Mouse (Mus musculus): Measurements from ENCODE around the gene Fto. TPM values are rescaled to one million over a fixed set of nuclear protein-coding genes. Genes with fewer than 3 reads are reported as not detected.

Fto gene
- polyA plus RNA-seq, 2 experiments from 2014 or later: 58.0 to 63.8 TPM

DNA sequence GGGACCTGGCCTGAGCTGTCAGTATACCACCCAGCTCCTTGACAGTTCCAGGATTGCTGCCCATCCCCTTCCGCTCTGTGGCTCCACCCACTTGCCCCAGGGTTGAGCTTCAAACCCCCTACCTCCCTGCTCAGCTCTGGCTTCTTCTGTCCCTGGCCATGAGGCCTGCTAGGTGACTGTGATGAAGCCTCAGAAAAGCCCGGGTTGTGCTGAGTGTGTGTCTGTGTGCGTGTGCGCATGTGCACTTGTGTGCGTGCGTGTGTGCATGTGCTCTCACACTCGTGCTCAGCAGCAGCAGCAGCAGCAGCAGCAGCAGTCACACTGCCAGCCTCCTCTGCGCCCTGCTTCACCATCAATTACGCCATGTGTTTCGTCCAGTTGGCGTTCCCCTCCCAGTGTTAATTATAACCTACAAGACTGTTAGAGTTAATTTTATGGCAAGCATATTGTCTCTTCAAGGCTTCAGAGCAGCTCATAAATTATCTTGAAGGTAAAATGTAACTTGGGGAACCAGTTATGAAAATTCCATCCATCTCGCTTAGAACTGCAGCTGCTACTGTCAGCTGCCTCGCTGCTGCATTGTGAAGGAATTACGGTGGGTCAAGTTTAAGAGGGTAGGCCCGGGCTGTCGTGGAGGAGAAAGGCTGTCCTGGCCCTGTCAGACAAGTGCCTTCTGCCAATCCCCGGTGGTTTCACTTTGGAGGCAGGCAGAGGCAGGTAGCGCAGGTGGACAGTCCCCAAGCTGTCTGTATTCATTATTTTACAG, 219.5 kb downstream of the Fto start:
- ATAC-seq: no peak

DNA sequence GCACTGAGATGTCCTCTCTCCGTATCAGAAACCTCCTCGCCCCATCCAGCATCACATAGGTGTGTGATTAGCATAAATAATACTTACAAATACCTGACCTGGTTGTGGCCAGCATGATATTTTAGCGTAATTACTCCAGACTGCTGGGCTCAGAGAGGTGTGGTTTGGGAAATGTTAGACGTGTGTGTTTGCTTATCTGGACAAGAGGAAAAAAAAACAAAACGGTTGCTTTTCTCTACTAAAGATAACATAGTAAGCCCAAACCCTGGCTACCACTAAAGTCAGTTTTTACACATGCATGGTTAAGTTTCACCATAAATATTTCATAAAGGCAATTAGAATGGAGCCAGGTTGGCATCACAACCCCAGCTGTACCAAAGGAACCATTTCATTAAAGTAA, 221.4 kb downstream of the Fto start:
- no peak for ATAC-seq

DNA sequence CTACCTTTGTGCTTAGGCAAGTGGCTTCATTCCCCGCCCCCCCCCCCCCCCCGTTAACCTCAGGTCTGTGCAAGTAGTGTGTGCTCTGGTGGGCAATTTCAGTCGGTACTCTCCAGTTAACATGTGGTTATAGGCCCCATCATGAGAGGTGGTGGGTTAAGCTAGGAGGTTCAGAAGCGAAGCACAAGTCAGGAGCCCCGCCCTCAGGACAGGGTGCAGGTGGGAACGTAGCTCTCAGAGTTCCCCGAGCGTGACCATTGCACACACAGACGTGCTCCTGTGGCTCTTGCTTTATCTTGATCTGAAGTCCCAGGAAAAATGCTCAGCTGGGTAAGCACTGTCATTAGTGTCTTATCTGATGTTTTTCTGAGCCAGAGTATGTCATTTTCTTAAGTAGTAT, 224.8 kb downstream of the Fto start:
- no peak for ATAC-seq

GRCm38 (mm10) chr8:91538892-91539291, 225.6 kb downstream of the Fto start:
- no peak for ATAC-seq

DNA sequence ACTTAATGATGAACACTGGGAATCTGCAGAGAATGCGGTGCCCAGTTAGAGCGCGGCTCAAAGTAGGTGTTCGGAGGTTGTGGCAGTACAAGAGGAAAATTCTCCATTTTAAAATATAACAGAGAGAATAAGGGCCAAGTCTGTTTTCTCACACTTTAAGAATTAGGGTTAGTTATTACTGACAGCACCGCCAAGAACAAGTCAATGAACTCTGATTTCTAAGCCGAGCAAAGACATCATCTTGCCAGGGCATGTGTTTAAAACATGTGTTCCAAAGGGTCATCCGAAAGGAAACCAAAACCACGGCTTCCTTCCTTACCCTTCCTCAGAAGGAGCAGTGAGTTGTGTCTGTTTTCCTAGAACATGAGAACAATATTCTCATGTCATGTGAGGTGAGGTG, 226.3 kb downstream of the Fto start:
- no peak for ATAC-seq

DNA sequence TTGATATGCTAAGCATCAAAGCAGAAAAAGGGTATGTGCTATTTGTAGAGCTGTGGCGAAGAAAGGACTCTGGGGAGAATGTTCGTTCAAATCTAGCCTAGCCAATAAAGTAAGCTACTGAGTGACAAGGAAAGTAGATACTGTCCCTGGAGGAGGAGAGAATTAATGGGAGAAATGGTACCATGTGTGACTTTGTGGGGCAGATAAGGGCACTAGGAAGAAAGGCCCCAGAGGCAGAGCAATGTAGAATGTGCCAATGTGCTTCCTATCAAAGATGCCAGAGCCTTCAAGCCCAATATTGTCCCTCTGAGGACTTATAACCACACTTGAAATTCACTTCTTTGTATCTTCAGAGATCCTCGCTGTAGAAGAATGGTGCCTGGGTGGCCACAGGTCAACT, 227.9 kb downstream of the Fto start:
- ATAC-seq: no peak

DNA sequence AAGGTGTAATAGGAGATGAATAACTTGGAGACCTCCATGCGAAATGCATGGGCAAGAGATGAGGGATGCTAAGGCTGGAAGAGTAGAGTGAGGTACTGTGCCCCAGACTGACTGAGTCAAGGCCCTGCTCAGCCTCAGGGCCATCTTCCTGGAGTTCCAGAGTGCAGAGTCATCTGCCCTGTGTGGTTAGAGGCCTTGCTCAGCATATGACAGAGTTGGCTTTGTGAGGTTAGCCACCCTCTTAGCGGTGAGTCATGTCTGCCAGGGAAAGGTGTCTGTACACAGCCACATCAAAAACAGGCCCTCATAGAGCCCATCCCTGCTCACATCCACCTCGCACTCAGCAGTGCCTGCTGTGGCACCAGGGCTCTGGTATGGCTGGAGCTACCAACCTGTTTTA, 232.2 kb downstream of the Fto start:
- no peak for ATAC-seq

DNA sequence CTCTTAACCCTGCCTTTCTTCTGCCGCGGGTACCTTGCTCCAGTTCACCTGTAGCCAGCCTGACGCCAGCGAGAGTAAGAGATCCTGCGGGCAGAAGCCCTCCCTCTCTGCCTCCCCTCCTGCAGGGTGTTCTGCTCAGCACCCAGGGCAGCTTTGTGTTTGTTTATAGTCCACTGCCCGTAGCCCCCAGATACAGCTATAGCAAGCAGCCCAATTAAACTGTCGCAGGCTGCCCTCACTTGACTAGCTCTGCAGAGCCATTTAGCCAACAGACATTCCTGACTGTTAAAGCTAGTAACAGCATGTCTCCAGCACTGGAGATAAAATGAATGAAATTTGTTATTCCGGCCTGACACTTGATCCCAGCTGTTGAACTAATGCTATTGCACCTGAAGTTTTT, 233.3 kb downstream of the Fto start:
- no peak for ATAC-seq

GRCm38 (mm10) chr8:91550131-91550530, 236.8 kb downstream of the Fto start:
- no peak for ATAC-seq

DNA sequence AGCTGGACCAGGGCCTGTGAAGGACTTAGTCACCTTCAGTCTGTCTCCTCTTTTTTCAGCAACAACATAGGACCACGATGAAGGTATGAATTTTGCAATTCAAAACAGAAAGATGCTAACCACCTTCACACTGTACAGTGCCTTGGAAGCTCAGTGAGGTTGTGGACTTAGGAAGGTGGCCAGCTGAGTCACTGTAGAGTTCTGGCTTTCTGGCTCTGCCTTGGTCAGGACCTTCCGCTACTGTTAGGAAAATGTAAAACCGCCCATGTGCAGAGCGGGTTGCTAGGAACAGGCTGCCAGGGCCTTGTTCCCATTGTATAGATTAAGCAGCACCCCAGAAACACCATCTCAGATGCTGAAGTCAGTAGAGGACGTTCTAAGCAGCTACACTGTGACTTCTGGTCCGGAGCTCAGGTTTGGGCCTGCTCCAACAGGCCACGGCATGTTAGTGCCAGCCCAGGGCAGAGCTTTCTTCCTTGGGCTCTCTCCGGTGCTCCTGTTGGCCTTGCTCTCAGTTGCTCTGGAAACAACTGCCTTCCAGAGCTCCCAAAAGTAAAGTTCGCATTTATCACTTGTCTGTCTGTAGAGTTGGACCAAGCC, 237.9 kb downstream of the Fto start:
- ATAC-seq: no peak

GRCm38 (mm10) chr8:91551775-91552538, 238.6 kb downstream of the Fto start:
- ATAC-seq: no peak

- no peak for ATAC-seq
Measured at GRCm38 (mm10) chr8:91552635-91553034, 239.3 kb downstream of the Fto start.

GRCm38 (mm10) chr8:91553387-91553786, 240.1 kb downstream of the Fto start:
- no peak for ATAC-seq

GRCm38 (mm10) chr8:91557041-91557587, 243.8 kb downstream of the Fto start:
- no peak for ATAC-seq

GRCm38 (mm10) chr8:91558408-91558807, 245.1 kb downstream of the Fto start:
- no peak for ATAC-seq

DNA sequence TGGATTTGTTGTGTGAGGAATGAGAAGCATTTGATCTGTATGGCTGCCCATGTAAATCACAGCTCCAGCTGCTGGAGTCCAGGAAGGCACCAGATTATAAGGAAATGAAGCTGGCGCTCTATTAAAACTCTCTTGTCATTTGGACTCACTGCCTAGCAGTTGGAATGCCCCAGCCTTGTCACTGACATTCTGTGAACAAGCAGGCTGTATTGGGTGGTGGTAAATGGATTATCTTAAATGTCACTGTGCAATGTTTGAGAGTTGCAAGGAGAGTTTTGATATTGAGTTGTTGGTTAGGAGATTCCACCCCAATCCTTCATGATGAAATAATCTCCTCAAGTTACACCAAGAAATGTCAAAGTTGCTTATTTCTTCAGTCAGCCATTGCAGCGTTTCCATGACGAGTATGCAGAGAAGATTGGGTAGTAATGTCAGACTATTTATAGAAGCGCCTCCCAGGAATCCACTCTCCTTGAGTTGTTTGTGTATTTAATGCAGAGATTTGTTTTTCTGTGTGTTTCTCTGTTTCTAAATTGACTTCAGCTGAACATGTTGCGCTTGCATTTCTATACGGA, 246.8 kb downstream of the Fto start:
- no peak for ATAC-seq

- no peak for ATAC-seq
Measured at GRCm38 (mm10) chr8:91561241-91561640, 247.9 kb downstream of the Fto start.

DNA sequence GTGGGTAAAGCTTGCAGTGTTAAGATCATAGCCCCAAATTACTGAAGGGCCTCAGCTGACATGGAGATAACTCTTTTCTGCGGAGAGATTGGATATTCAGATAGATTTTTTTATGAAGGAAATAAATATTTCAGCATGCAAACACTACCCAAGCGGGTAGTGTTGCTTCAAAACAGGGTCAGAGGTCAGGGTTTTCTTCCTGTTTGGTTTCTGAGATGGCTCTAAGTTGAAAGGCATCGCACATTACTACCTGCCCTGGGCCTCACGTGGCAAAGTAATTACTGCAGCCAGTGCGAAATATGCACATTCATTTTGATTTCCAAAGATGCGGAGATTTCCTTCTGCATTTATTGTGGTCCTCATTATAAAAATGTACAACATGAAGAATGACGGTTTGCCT, 249.3 kb downstream of the Fto start:
- no peak for ATAC-seq

DNA sequence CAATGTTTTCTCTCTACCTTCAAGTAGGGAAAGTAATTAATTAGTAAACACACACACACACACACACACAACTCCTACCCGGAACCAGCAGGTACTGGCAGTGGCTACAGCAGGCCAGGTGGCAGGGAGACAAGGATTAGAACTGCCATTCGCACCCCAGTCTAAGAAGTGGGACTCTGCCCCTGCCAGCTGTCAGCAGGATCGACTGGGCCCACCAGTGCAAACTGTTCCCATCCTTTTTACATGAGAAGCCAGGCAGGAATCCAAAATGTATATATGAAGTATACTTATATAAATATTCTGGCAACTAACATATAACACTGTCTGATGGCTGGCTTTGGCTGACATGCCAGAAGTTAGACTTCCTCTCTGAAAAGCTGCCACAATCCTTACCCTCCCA, 250.0 kb downstream of the Fto start:
- ATAC-seq: no peak

- ATAC-seq: no peak
Measured at GRCm38 (mm10) chr8:91565869-91566502, 252.7 kb downstream of the Fto start.

GRCm38 (mm10) chr8:91566503-91566869, 253.2 kb downstream of the Fto start:
- no peak for ATAC-seq

- no peak for ATAC-seq
Measured at GRCm38 (mm10) chr8:91569874-91570273, 256.5 kb downstream of the Fto start.

GRCm38 (mm10) chr8:91570809-91571208, 257.5 kb downstream of the Fto start:
- no peak for ATAC-seq
